Mouse (Mus musculus) kidney, embryonic 16.5 days (tissue): ENCODE measurements around the gene Gm14434. TPM values are rescaled to one million over a fixed set of nuclear protein-coding genes. Genes with fewer than 3 reads are reported as not detected.
"Not testable (repeated sequence)": the region's sequence is repeated elsewhere in the genome, so short reads cannot be mapped to it uniquely, and the experiment has no call there.

Experiments
- ATAC-seq: fragments of 200-750 bp; cut with Nextera tagmentation; 2 replicates; pipeline ENCODE4 v1.8.0; 2017; ENCODE audit warnings: moderate TSS enrichment; ENCODE audit not compliant: low FRiP score, low TSS enrichment
- H3K27ac ChIP-seq: fragments of 300-500 bp; sonication (generic); 2 replicates; pipeline ENCODE4 v1.5.1; 2014; ENCODE audit warnings: low read length
- H3K27me3 ChIP-seq: fragments of 300-500 bp; sonication (generic); 2 replicates; pipeline ENCODE4 v1.6.1; 2014; ENCODE audit warnings: low read length, control low read depth, mixed read lengths; ENCODE audit not compliant: insufficient read depth
- H3K36me3 ChIP-seq: fragments of 300-500 bp; sonication (generic); 2 replicates; pipeline ENCODE4 v1.6.1; 2014; ENCODE audit warnings: low read length, control low read depth, mixed read lengths; ENCODE audit not compliant: insufficient read depth
- H3K4me1 ChIP-seq: fragments of 300-500 bp; sonication (generic); 2 replicates; pipeline ENCODE4 v1.6.1; 2014; ENCODE audit warnings: low read length, control low read depth, mixed read lengths; ENCODE audit not compliant: insufficient read depth
- H3K4me2 ChIP-seq: fragments of 300-500 bp; sonication (generic); replicated peaks from 2 replicates; pipeline ENCODE4 v1.6.1; 2014; ENCODE audit warnings: low read depth, low read length
- H3K4me3 ChIP-seq: fragments of 300-500 bp; sonication (generic); 2 replicates; pipeline ENCODE4 v1.5.1; 2014; ENCODE audit warnings: mild to moderate bottlenecking, low read length
- H3K9ac ChIP-seq: fragments of 300-500 bp; sonication (generic); replicated peaks from 2 replicates; pipeline ENCODE4 v1.6.1; 2014; ENCODE audit warnings: low read length
- H3K9me3 ChIP-seq: fragments of 300-500 bp; sonication (generic); 2 replicates; pipeline ENCODE4 v1.6.1; 2016; ENCODE audit warnings: low read length, control low read depth
- WGBS: fragments of 180-500 bp; shearing (Covaris S2); extraction: QIAGEN DNeasy Blood & Tissue Kit; methylation state at CpG from one replicate; pipeline ENCODE4 v1.1.7; 2014; 5-methylcytosine and 5-hydroxymethylcytosine counted together
- polyA plus RNA-seq: library from polyadenylated mRNA; unstranded; fragments of >200 nt; fragmentation: Nextera tagmentation; extraction: Ambion mirVana; gene quantifications from 2 replicates; pipeline ENCODE4 v1.2.1, GENCODE M21; 2015

The Gm14434 gene
- 3.9 TPM in 1 of 2 replicates, not detected in the other for polyA plus RNA-seq

GRCm38 (mm10) chr2:176486683-176487082, at the start of gene Gm14434:
TSS of gene Gm14434 (minus strand) at chr2:176486783.
- not testable (repeated sequence) for H3K27me3 ChIP-seq, H3K9me3 ChIP-seq, H3K9ac ChIP-seq, H3K36me3 ChIP-seq, ATAC-seq, H3K27ac ChIP-seq, H3K4me1 ChIP-seq, H3K4me3 ChIP-seq, H3K4me2 ChIP-seq
- no CpG with 5 or more reads among the region's 4 CpGs for WGBS

GRCm38 (mm10) chr2:176520756-176521155, 34.2 kb upstream of the Gm14434 start, which contains the start of gene Zfp967:
TSS of gene Zfp967 (plus strand) at chr2:176521056.
- H3K36me3 ChIP-seq, ATAC-seq: not testable (repeated sequence)
- WGBS, result no CpG with 5 or more reads among the region's 9 CpGs

GRCm38 (mm10) chr2:176423294-176423693, 63.3 kb downstream of the Gm14434 start, which contains the start of gene Gm14435:
TSS of gene Gm14435 (plus strand) at chr2:176423594.
- H3K27me3 ChIP-seq, H3K36me3 ChIP-seq, H3K4me1 ChIP-seq, ATAC-seq, H3K4me3 ChIP-seq, H3K9me3 ChIP-seq, H3K27ac ChIP-seq, H3K4me2 ChIP-seq, H3K9ac ChIP-seq: not testable (repeated sequence)
- WGBS, result no CpG with 5 or more reads among the region's 6 CpGs

More at GRCm38 (mm10) chr2:176520756-176521155, 34.2 kb upstream of the Gm14434 start, which contains the start of gene Zfp967:
- H3K27me3 ChIP-seq, H3K4me1 ChIP-seq, H3K9me3 ChIP-seq, H3K4me3 ChIP-seq, H3K9ac ChIP-seq, H3K27ac ChIP-seq, H3K4me2 ChIP-seq: not testable (repeated sequence)

Other genes with a start within 250 kb of the Gm14434 start
- gene Gm11009, start 167.3 kb downstream of the Gm14434 start, polyA plus RNA-seq, result not detected in 2 replicates
- 10.2 and 14.3 TPM in 2 replicates for gene Gm14435, start 63.2 kb downstream of the Gm14434 start, polyA plus RNA-seq
- not detected in 2 replicates for gene Zfp967, start 34.3 kb upstream of the Gm14434 start, polyA plus RNA-seq
- 12.5 and 14.4 TPM in 2 replicates for gene Gm14308, start 149.6 kb upstream of the Gm14434 start, polyA plus RNA-seq
- 7.7 and 9.3 TPM in 2 replicates for gene Zfp973, start 183.7 kb upstream of the Gm14434 start, polyA plus RNA-seq
- gene Gm14305, start 221.5 kb upstream of the Gm14434 start, polyA plus RNA-seq, result 26.9 and 28.6 TPM in 2 replicates